Mouse (Mus musculus) urinary bladder, adult 2 months (tissue): ENCODE data around the gene Dbi. TPM values are rescaled to one million over a fixed set of nuclear protein-coding genes. Genes with fewer than 3 reads are reported as not detected.

ENCODE experiments used
- DNase-seq: peaks from one replicate; pipeline ENCODE4 v3.0.0; 2022; ENCODE audit warnings: low spot score
- polyA plus RNA-seq: library from polyadenylated mRNA; depleted of rRNA; stranded (reverse); fragments of >200 nt; gene quantifications from 2 replicates; pipeline ENCODE4 v1.2.3, GENCODE M21; 2012; rRNA removed

Gene Dbi
- polyA plus RNA-seq, 1 experiment = 515 TPM

DNA sequence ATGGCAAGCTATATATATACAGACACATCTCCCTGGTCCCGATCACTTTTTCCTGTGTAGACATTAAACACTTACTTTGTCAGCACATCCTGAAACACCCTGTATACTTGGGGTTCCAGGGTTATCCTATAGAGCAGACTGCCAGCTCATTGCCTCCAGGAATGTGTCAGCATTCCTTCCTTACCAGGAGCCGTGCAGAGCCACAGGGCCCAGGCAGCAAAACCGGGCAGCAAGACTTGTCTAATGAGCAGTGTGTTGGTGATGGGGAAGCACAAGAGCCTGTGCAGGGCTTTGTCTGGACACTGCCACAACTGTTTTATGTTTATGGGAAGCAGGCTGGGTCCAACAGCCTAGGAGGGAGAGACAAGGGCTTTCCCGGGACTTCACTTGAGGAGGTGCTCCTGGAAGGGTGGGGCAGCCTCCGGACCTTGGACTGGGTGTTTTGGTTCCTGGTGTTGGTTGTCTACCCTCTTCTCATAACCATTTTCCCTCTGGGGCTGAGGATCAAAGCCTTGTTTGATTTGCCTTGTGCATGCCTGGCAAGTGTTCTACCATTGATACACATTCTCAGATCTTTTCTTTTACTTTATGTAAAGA is 36.9 kb downstream of the Dbi start:
- no peak for DNase-seq

DNA sequence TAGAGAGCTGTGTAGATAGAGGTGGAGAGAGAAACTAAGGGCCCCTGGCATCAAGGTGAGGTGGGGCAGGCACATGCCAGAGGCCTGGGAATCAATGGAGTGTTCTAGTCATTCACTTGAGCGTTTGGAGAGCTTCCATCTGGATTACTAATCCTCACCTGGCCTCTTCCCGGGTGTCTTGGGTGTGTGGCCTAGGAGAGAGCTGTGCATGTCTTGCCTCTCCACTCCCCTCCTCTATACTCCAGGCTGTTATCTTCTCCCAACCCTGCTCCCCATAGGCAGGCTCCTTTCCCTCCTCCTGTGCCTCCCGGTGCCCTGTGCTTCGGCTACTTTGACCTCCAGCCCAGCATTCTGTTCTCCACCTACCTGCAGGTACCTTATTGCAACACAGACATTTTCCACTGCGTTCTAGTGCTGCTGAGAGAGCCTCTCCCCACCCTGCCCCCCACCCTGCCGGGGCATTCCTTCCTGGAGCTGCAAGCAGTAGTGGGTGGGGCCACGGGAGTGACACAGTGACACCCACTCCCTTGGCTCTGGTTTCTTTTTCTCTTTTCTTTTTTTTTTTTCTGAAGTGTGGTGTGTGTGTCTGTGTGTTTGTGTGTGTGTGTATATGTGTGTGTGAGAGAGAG is 37.8 kb downstream of the Dbi start:
- no peak for DNase-seq

- DNase-seq = no peak
Observed at GRCm38 (mm10) chr1:120080632-120081031, 40.2 kb downstream of the Dbi start.

DNA sequence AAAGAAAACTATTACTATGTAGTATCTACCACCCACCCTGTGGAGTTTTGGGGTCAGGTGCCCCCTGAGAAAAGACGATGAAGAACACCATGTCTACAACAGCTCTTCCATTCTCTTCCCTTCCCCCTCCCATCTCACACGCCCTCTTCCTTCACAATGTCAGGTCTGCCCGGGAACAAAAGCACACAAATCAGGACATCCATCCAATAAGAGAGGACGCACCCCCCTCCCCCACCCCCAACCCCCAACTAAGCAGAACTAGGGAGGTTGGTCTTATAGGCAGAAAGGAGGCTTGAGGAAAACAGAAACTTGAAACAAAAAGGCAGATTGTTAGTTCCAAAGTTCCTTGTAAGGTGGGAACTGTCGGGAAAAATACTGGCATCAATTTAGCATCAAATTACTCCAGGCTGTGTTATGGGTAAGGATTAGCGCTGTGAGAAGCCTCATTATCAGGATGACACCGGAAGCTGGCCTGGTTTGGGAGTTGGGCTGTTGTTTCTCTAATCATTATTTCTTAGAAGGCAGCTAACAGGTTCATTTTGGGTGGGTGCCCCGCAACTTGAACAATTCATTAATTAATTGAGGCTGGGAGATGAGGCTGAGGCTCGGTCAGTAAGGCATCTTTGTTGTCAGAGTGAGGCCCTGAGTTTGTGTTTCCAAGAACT is 43.0 kb downstream of the Dbi start:
- no peak for DNase-seq

- no peak for DNase-seq
Observed at GRCm38 (mm10) chr1:120075507-120075906, 45.4 kb downstream of the Dbi start.

GRCm38 (mm10) chr1:120074931-120075330 is 45.9 kb downstream of the Dbi start:
- DNase-seq = no peak

GRCm38 (mm10) chr1:120074307-120074702 is 46.6 kb downstream of the Dbi start:
- no peak for DNase-seq

DNA sequence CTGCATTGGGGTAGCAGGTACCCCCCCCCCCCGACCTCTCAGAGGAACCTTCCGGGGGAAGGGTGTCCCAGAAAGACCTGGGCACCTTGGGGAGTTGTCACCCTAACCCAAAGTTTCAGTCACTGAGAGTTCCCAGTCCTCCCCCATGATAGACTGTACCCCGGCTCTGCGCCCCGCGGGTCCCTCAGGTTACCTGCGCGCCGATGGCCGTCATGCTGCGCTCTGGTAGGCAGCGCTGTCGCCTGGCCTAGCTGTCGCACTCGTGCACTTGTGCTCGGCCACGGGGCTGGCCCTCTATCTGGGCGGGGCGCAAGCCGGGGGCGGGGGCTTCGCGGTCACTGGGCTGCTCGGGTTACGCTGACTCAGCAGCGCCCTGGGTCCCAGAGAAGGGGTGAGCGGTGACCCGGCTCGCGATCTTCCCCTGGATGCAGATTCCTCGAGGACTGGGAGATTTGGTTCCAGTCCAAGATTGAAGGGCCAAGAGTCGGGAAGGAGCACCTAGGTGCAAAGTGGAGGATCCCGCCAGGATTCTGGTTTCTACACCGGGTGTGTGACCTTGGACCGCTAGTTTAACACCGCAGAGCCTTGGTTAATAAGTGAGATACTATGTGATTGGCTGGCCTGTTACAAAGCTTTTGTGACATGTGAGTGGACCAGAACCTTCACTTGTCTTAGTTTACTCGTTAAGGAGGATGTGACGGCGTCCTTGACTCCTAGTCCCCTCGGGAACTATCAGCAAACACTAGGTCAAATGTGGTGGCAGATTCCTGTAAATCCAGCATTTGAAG is 47.2 kb downstream of the Dbi start, which contains the start of gene Tmem37:
Tmem37 (minus strand) TSS at position 556 of the 788 bp plus-strand sequence.
- DNase-seq = peak; percentile 53

DNA sequence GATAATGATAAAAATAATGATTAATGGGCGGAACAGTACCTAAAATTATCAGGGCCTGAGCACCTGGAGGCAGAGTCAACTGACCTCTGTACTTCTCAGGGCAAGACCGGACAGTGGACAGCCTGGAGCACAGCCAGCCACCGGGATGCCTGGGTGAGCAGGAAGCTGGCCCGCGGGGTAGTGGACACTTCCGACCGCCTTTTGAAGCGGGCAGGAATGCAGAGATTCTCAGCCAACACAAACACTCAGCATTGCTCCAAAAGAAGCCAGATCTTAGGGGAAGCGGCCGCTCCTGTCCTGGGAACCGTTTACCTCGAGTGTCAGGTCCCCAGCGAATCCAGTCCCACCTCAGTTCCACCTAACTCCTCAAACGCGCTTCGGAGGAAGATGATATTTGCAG is 48.0 kb downstream of the Dbi start:
- DNase-seq = no peak

GRCm38 (mm10) chr1:120071133-120071532 is 49.7 kb downstream of the Dbi start:
- DNase-seq = no peak

DNA sequence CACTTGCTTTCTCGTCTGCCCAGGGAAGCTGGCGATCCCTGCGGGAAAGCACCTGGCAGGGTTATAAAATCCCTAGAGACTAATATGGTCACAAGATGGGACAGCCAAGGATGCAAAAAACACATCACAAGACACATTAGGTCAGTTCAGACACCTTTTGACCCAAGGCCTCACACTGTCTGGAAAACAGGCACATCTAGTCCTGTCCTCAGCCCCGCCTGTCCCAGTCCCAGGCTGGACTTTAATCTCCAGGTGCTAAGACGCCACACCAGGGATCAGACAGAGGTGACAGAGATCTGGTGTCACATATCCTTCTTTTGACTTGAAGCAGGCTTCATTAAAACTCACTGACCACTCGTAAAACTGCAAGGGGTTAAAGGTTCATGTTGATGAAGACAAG is 50.7 kb downstream of the Dbi start:
- no peak for DNase-seq

DNA sequence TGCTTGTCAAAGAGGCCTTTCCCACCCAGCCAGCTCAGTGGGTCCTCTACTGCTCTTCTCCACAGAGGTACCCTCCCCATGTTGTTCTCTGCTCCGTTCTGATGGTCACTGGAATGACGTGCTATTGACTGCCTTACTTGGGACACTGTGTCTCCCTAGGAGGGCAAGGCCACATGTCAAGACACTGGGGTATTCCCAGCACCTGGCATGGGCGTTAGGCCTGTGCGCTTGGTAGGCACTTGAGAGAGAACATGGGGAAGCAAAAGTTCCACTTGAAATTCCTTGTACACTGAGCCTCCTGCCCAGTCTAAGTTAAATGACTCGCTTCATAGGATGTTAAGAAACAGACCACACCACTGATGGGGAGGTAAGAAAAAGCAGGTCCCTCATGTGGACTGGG is 51.8 kb downstream of the Dbi start:
- DNase-seq = no peak

DNA sequence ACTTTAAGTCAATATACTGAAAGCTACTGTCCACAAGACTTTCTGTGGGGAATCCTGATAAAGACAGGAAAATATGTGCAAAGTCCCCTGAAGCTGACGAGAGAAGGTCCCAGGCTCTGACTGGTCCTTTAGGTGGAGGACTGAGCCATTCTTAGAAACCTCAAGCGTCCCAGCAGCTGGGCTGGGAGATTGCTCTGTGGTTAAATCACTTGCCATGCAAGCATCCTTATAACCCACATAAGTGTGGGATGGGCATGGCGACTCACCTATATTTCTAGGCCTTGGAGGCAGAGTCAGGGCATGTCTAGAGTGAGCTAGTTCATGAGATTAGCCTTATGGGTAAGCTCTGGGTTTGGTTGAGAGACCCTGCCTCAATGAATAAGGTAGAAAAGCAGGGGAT is 54.3 kb downstream of the Dbi start:
- DNase-seq = no peak

DNA sequence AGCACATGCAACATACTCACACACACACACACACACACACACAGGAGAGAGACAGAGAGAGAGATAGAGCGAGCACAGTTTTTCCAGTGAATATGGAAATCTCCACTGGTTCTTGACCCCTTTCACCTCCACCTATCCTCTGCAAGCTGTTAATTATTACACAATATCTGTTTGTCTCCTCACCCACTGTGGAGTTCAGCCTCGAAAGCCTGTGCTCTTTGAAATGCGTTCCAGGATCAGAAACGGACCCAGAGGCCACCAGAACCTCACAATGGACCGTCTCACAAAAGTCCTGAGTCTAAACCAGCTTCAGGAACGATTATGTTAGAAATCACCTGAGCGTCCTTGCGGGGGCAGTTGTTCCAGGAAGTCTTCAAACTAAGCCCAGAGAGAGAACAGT is 54.7 kb downstream of the Dbi start:
- DNase-seq = no peak

DNA sequence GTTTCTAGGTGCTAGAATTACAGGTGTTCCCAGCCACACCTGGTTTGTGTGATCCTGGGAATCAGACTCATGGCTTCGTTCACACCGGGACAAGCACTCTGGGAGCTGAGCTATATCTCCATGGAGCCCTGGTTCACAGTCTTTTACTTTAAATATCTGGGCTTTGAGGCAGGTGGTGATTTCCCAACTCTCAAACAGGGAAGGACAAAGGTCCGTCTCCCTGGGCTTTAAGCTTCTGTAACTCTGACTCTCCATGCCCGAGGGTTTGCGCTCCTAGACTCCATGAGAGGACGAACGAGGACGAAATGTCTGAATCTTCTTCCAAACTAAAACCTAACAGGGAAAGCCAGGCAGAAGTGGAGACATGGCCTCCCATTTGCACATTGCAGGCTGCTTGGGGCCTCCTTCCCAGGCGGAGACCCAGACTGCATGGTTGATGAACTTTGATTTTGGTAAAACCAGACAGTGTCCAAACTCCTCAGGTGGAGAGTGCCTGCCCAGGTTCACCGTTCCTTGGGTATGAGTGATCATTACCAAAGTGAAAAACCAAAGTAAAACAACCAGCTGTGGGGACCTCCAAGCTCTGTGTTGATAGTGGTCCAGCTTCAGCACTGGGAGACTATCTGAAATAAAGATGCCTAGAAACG is 56.7 kb downstream of the Dbi start:
- DNase-seq = no peak

Other genes with a start within 250 kb of the Dbi start
- gene Tmem177, start 207.9 kb downstream of the Dbi start, polyA plus RNA-seq = 4.3 and 4.5 TPM in 2 replicates
- gene Cfap221, start 123.8 kb downstream of the Dbi start, polyA plus RNA-seq = not detected in 2 replicates
- gene Sctr, start 114.2 kb downstream of the Dbi start, polyA plus RNA-seq = 0.22 and 0.25 TPM in 2 replicates
- gene Tmem37, start 47.0 kb downstream of the Dbi start, polyA plus RNA-seq = 6.6 and 7.6 TPM in 2 replicates
- 8.1 and 9.5 TPM in 2 replicates for gene 3110009E18Rik, start 109 bp upstream of the Dbi start, polyA plus RNA-seq
- gene Steap3, start 151.6 kb upstream of the Dbi start, polyA plus RNA-seq = 34.7 and 39.8 TPM in 2 replicates
- gene C1ql2, start 219.5 kb upstream of the Dbi start, polyA plus RNA-seq = 0.07 and 0.11 TPM in 2 replicates